Mouse (Mus musculus): ENCODE results near the gene Rasal1. TPM values are rescaled to one million over a fixed set of nuclear protein-coding genes. Genes with fewer than 3 reads are reported as not detected.

The Rasal1 gene
- 0.15 TPM for polyA plus RNA-seq (2021)

DNA sequence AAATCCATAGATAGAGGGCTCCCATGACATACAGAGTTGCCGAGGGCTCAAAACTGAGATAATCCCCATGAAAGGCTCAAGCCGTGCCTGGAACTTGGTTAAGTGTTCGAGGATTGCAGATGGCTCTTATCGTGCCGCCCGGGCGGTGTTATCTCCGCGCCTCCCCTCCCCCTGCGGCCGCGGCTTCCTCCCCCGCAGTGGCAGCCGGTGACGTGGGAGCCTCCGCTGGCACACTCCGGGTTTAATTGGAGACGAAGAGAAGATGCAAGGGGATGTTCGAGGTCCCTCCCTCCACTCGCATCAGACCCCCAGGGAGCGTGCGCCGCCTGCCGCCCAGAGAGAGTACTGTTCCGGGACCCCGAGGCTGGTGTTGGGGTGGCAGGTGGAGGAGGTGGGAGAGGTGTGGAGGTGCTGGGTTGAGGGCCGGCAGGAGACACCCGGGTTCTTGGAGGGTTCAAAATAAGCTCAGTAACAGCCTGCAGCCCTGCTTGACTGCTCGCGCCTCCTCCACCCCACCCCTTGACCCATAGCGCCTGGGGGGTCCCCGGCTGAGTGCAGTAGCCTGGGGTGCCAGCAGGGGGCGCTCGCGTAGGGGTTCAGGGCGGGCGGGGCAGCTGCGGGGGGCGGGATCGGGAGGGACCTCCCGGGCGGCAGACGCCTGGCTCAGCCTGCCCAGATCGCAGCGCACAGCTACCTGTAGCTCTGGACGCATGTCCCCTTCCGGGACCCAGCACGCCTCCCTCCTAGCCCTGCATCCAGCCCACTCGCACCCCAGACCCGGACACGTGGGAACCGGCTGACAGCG is at the start of gene Rasal1:
Gene Rasal1 (plus strand): TSS at position 244 of the 805 bp plus-strand sequence.
- CTCF ChIA-PET, result interaction anchor here (0.9 to 2.2 kb wide), 6 partner anchors 13 to 32 kb away, joined by 3 to 20 read pairs (median 3); no protein-coding TSS in a partner anchor
- in situ Hi-C loops (cut with MboI; ENCODE audit: low pct_unique_long_range_greater_than_20kb), result no loop called here
- no peak for DNase-seq (ENCODE audit: low read depth, low spot score)

DNA sequence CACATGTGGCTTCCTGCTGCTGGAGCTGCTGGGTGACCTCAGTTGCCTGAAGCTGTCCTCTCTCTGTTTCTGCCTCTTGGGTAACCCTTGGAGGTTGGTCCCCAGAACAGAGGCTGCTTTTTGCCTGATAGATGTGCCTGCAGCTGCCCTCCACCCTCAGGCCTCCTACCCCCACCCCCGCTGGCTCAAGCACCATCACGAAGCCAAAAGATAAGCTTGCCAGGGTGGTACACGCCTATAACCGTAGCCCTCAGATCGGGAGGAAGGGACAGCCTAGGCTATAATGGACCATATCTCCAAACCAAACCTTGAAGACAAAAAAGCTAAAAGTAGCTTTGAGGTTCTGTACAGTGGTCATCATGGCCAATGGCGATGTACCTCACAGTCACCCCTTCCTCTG is 49.0 kb upstream of the Rasal1 start:
- DNase-seq (ENCODE audit: low read depth, low spot score) (no peak), ATAC-seq (no peak)
- no peak for TF ChIP-seq CTCF (IDR thresholded peaks at IDR 0.05)
- ChIA-PET POLR2A (interaction anchor here (0.6 to 1.8 kb wide), 2 partner anchors 12 to 101 kb away, joined by 3 to 7 read pairs; no protein-coding TSS in a partner anchor), CTCF (interaction anchor here (1.2 to 4.3 kb wide), 7 partner anchors 9 to 114 kb away, joined by 4 to 33 read pairs (median 7); partner anchors contain the start of genes Iqcd, Plbd2 and Slc8b1)
- H3K27me3 ChIP-seq, result no peaks in the 10 kb centered on the region
- in situ Hi-C loops (cut with MboI; ENCODE audit: low pct_unique_long_range_greater_than_20kb), result loop anchor here (25.0 kb wide), 1 partner anchor 462 kb away; no protein-coding TSS in a partner anchor

More for the DNA sequence above, at the start of gene Rasal1:
- ATAC-seq, result peak; percentile 38
- POLR2A ChIA-PET, result interaction anchor here (0.5 to 0.8 kb wide), 3 partner anchors 18 to 225 kb away, joined by 3 to 5 read pairs (median 3); no protein-coding TSS in a partner anchor
- no peaks in the 10 kb centered on the region for H3K27me3 ChIP-seq
- TF ChIP-seq CTCF (IDR thresholded peaks at IDR 0.05), result peak; percentile 88

DNA sequence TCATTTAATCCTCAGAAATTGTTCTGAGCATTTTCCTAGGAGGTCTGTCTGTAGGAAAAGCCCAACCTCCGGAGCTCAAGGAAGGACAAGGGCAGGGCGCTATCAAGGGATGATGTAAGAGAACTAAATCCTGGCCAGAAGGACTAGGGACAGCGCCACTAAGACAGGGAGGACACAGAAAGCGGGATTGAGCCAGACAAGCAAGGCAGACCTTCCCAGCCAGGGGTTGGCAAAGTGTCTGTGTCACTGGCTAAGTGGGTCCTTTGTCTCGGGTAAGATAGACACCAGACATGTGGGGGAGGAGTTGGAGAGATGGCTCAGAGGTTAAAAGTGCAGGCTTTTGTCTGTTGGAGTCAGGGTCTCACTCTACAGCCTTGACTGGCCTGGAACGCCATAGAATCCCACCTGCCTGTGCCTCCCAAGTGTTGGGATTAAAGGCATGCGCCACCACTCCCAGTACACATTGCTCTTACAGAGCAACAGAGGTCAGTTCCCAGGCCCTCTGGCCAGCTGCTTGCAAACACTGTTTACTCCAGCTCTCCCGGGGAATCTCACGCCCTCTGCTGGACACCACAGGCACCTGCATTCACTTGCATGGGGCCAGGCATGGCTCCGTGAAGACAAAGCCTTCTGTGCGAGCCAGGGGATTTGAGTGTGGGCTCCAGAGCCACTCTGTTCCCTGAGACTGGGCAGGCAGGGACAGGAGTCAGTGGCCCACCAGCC is 47.5 kb upstream of the Rasal1 start:
- ATAC-seq (no peak), DNase-seq (ENCODE audit: low read depth, low spot score) (no peak)
- POLR2A ChIA-PET, result interaction anchor here (0.6 to 1.8 kb wide), 3 partner anchors 13 to 168 kb away, joined by 3 to 7 read pairs (median 6); no protein-coding TSS in a partner anchor
- in situ Hi-C loops (cut with MboI; ENCODE audit: low pct_unique_long_range_greater_than_20kb), result loop anchor here (25.0 kb wide), 1 partner anchor 464 kb away; no protein-coding TSS in a partner anchor
- CTCF ChIA-PET, result interaction anchor here (0.7 to 4.3 kb wide), 11 partner anchors 10 to 115 kb away, joined by 3 to 33 read pairs (median 4); partner anchors contain the start of genes Iqcd, Plbd2 and Slc8b1
- H3K27me3 ChIP-seq, result no peaks in the 10 kb centered on the region
- TF ChIP-seq CTCF (IDR thresholded peaks at IDR 0.05), result no peak

GRCm38 (mm10) chr5:120602210-120602609 is 46.4 kb upstream of the Rasal1 start:
- CTCF ChIA-PET, result interaction anchor here (3.0 to 4.3 kb wide), 3 partner anchors 11 to 91 kb away, joined by 11 to 33 read pairs (median 16); partner anchors contain the start of genes Iqcd and Slc8b1
- no peak for TF ChIP-seq CTCF (IDR thresholded peaks at IDR 0.05)
- ATAC-seq, result no peak
- no peaks in the 10 kb centered on the region for H3K27me3 ChIP-seq
- in situ Hi-C loops (cut with MboI; ENCODE audit: low pct_unique_long_range_greater_than_20kb), result loop anchor here (25.0 kb wide), 1 partner anchor 465 kb away; no protein-coding TSS in a partner anchor
- no peak for DNase-seq (ENCODE audit: low read depth, low spot score)
- POLR2A ChIA-PET, result interaction anchor here (0.7 to 1.2 kb wide), 3 partner anchors 11 to 14 kb away, joined by 3 to 7 read pairs (median 3); partner anchors contain the start of gene Iqcd

GRCm38 (mm10) chr5:120603515-120603914 is 45.1 kb upstream of the Rasal1 start:
- TF ChIP-seq CTCF (IDR thresholded peaks at IDR 0.05), result no peak
- ATAC-seq (no peak), DNase-seq (ENCODE audit: low read depth, low spot score) (no peak)
- no peaks in the 10 kb centered on the region for H3K27me3 ChIP-seq
- ChIA-PET CTCF (interaction anchor here (2.7 to 4.3 kb wide), 2 partner anchors 13 to 70 kb away, joined by 13 to 33 read pairs; partner anchors contain the start of gene Iqcd), POLR2A (interaction anchor here (1.3 kb wide), 1 partner anchor 15 kb away, joined by 5 read pairs; the partner anchor contains the start of genes Iqcd and Tpcn1)
- in situ Hi-C loops (cut with MboI; ENCODE audit: low pct_unique_long_range_greater_than_20kb), result loop anchor here (25.0 kb wide), 1 partner anchor 466 kb away; no protein-coding TSS in a partner anchor

DNA sequence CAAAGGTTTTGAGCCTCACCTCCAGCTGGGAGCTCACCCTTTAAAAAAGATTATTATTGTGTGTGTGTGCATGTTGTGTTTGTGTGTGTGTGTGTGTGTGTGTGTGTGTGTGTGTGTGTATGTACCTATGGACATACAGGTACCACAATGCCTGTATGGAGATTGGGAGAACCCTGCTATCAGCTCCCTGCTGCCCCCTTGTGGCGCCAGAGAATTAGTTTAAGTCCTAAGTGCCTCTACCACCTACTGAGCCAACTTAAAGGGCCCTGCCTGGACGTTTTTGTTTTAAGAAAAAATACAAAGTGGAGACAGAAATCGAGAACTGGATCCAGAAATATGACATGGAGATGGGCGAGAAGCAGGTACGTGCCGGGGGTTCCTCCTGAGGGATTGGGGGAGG is 43.8 kb upstream of the Rasal1 start:
- ChIA-PET CTCF (interaction anchor here (0.8 to 3.0 kb wide), 24 partner anchors 9 to 139 kb away, joined by 3 to 54 read pairs (median 10); partner anchors contain the start of genes Iqcd, Plbd2, Slc8b1 and Tpcn1), POLR2A (interaction anchor here (0.5 to 1.6 kb wide), 5 partner anchors 16 to 109 kb away, joined by 3 to 7 read pairs (median 4); partner anchors contain the start of genes Iqcd and Tpcn1)
- in situ Hi-C loops (cut with MboI; ENCODE audit: low pct_unique_long_range_greater_than_20kb), result loop anchor here (5.0 to 25.0 kb wide), 2 partner anchors 103 to 468 kb away; partner anchors contain the start of gene Plbd2
- DNase-seq (ENCODE audit: low read depth, low spot score) (no peak), ATAC-seq (no peak)
- no peak for TF ChIP-seq CTCF (IDR thresholded peaks at IDR 0.05)
- H3K27me3 ChIP-seq, result no peaks in the 10 kb centered on the region

- DNase-seq (ENCODE audit: low read depth, low spot score), result no peak
- no peak for ATAC-seq
- POLR2A ChIA-PET, result interaction anchor here (0.5 to 1.6 kb wide), 5 partner anchors 26 to 109 kb away, joined by 3 to 7 read pairs (median 3); no protein-coding TSS in a partner anchor
- CTCF ChIA-PET, result interaction anchor here (0.7 to 3.0 kb wide), 29 partner anchors 9 to 140 kb away, joined by 3 to 54 read pairs (median 8); partner anchors contain the start of genes Iqcd, Plbd2, Slc8b1 and Tpcn1
- TF ChIP-seq CTCF (IDR thresholded peaks at IDR 0.05), result no peak
- H3K27me3 ChIP-seq, result no peaks in the 10 kb centered on the region
- in situ Hi-C loops (cut with MboI; ENCODE audit: low pct_unique_long_range_greater_than_20kb), result loop anchor here (5.0 to 25.0 kb wide), 2 partner anchors 103 to 468 kb away; partner anchors contain the start of gene Plbd2
These were observed 43.4 kb upstream of the Rasal1 start for GRCm38 (mm10) chr5:120605241-120605661.

- no peak for DNase-seq (ENCODE audit: low read depth, low spot score)
- ChIA-PET POLR2A (interaction anchor here (0.5 to 1.7 kb wide), 4 partner anchors 18 to 110 kb away, joined by 3 to 8 read pairs (median 5); partner anchors contain the start of genes Iqcd and Tpcn1), CTCF (interaction anchor here (0.7 to 3.0 kb wide), 29 partner anchors 8 to 140 kb away, joined by 3 to 54 read pairs (median 8); partner anchors contain the start of genes Iqcd, Plbd2, Slc8b1 and Tpcn1)
- in situ Hi-C loops (cut with MboI; ENCODE audit: low pct_unique_long_range_greater_than_20kb), result loop anchor here (5.0 to 25.0 kb wide), 2 partner anchors 103 to 468 kb away; partner anchors contain the start of gene Plbd2
- no peak for TF ChIP-seq CTCF (IDR thresholded peaks at IDR 0.05)
- peak; percentile 49 for ATAC-seq
- H3K27me3 ChIP-seq, result no peaks in the 10 kb centered on the region
These were observed 42.9 kb upstream of the Rasal1 start for GRCm38 (mm10) chr5:120605688-120606087.
